In the genomic region with DNA sequence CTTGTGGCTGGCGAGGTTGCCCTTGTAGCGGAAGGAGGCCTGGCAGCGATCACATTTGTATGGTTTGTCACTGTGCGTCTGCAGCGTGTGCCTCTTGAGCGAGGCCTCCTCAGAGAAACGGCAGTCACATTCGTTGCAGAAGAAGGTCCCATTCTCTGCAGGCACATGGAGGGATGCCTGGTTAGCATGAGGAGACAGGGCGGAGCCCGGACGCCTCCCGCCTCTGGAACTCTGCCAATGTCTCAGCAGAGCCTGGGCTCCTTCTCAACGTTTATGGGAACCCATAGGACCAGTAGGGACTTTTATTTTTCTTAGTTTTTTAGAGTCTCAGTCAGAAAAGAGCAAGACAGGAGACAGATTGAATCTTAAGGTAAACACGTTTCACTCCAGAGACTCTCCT, we compare ENCODE assay signal across 19 mouse cellular contexts. TPM values are rescaled to one million over a fixed set of nuclear protein-coding genes. Genes with fewer than 3 reads are reported as not detected.
DNase-seq lines count a peak whose midpoint lies in the region; ATAC-seq and TF ChIP-seq lines count a peak whose summit lies in the region.
"Had no signal": no experiment of that assay in that cellular context is flagged by ENCODE, and none has a peak within 500 bp of the region (broad histone marks: within the 10 kb centered on the region; RNA-seq: fewer than 3 reads in every experiment).

No protein-coding gene starts in this region.

- H3K9me3 ChIP-seq in limb, embryonic 14.5 days (ENCODE audit: control insufficient read depth, low read length): no peaks in the 10 kb centered on the region
- no peaks in the 10 kb centered on the region for H3K9me3 ChIP-seq in limb, embryonic 10.5 days (replicated peaks)
- H3K9me3 ChIP-seq: hindbrain, embryonic 10.5 days; liver, embryonic 15.5 days; stomach, embryonic 15.5 days had no signal

- H3K36me3 ChIP-seq in limb, embryonic 14.5 days (ENCODE audit: control insufficient read depth, insufficient read depth, low read length): peaks cover 37% of the 10 kb centered on the region
- no peaks in the 10 kb centered on the region for H3K36me3 ChIP-seq in limb, embryonic 10.5 days
- H3K36me3 ChIP-seq: hindbrain, embryonic 10.5 days had no signal

- peaks cover 17% of the 10 kb centered on the region for H3K4me1 ChIP-seq in limb, embryonic 14.5 days (ENCODE audit: control insufficient read depth, insufficient read depth, low read length)
- peaks cover 5% of the 10 kb centered on the region; the same call in 1 of the 2 replicates for H3K4me1 ChIP-seq in limb, embryonic 10.5 days
- H3K4me1 ChIP-seq: liver, embryonic 15.5 days had no signal

- no peak overlapping the region for H3K4me3 ChIP-seq in limb, embryonic 14.5 days (replicated peaks; ENCODE audit: low read length)
- H3K4me3 ChIP-seq in limb, embryonic 10.5 days: no peak overlapping the region
- H3K4me3 ChIP-seq: hindbrain, embryonic 10.5 days; liver, embryonic 15.5 days; stomach, embryonic 15.5 days had no signal

- ATAC-seq in limb, embryonic 14.5 days (ENCODE audit: low FRiP score, low read depth): 0 out of 2 replicates have a peak, but pooled peaks have one; percentile 27
- ATAC-seq in megakaryocyte-erythroid progenitor cell, adult 5-6 weeks (replicated peaks; ENCODE audit: low FRiP score, low TSS enrichment, poor library complexity, severe bottlenecking): peak; percentile 54

- H3K27ac ChIP-seq in limb, embryonic 14.5 days (replicated peaks; ENCODE audit: low read depth, low read length): no peak overlapping the region
- H3K27ac ChIP-seq in limb, embryonic 10.5 days: no peak overlapping the region
- H3K27ac ChIP-seq: hindbrain, embryonic 10.5 days; liver, embryonic 15.5 days; stomach, embryonic 15.5 days had no signal

- no peak overlapping the region for H3K9ac ChIP-seq in limb, embryonic 14.5 days (ENCODE audit: low read depth, low read length, severe bottlenecking)
- H3K9ac ChIP-seq: liver, embryonic 15.5 days; stomach, embryonic 15.5 days had no signal

- TF ChIP-seq POLR2A in limb, embryonic 14.5 days (IDR thresholded peaks at IDR 0.05; ENCODE audit: borderline replicate concordance, extremely low read depth, insufficient read depth, insufficient read length): no peak
- no peak for TF ChIP-seq POLR2A in brain, embryonic 14.5 days (IDR thresholded peaks at IDR 0.05; ENCODE audit: borderline replicate concordance, extremely low read depth, insufficient read depth, insufficient read length, poor library complexity, severe bottlenecking)

- H3K27me3 ChIP-seq in limb, embryonic 14.5 days (ENCODE audit: control insufficient read depth, insufficient read depth, low read length): no peaks in the 10 kb centered on the region
- no peaks in the 10 kb centered on the region for H3K27me3 ChIP-seq in limb, embryonic 10.5 days (ENCODE audit: low read depth, poor library complexity, severe bottlenecking)
- H3K27me3 ChIP-seq: liver, embryonic 15.5 days; stomach, embryonic 15.5 days had no signal

- no peak overlapping the region for H3K4me2 ChIP-seq in limb, embryonic 14.5 days (replicated peaks; ENCODE audit: low read depth, low read length, severe bottlenecking)
- H3K4me2 ChIP-seq: liver, embryonic 15.5 days; stomach, embryonic 15.5 days had no signal

- 64% methylated on average over 14 of the region's 14 CpGs for WGBS in limb, embryonic 14.5 days
- 87% methylated on average over 14 of the region's 14 CpGs for WGBS in limb, embryonic 10.5 days

- peak; percentile 48 to 49 for DNase-seq in cerebellum, postnatal 10 days
- DNase-seq in cerebellum, adult 8-10 months: no peak
- no peak for DNase-seq in limb, embryonic 14.5 days (ENCODE audit: low spot score)
- DNase-seq in limb, embryonic 10.5 days (ENCODE audit: low spot score): no peak
- DNase-seq in brain, embryonic 14.5 days (ENCODE audit: low read depth): peak; percentile 18
- DNase-seq in thymus, postnatal 25 days: no peak
- DNase-seq: gastrocnemius, postnatal 36 days; layer of hippocampus, postnatal 36 days; midbrain, embryonic 14.5 days; right cerebral cortex, adult 18-20 months had no signal

- TF ChIP-seq CTCF in brain, embryonic 14.5 days (IDR thresholded peaks at IDR 0.05; ENCODE audit: borderline replicate concordance, extremely low read depth, insufficient read depth, insufficient read length): no peak

RNA-seq across cellular contexts. Expression of a gene that starts 18.4 kb away (rescaled TPM):
- polyA plus RNA-seq in limb, embryonic 14.5 days (2012; rRNA removed): not detected in 2 replicates
- polyA plus RNA-seq in limb, embryonic 14.5 days (2014; fragmentation: Nextera tagmentation; extraction: Ambion mirVana): not detected in 2 replicates
- polyA plus RNA-seq in limb, embryonic 10.5 days (2016; fragmentation: Nextera tagmentation; extraction: Ambion mirVana): not detected in 2 replicates
- polyA plus RNA-seq in brain, embryonic 14.5 days (2012; rRNA removed): not detected in 2 replicates
- not detected in 2 replicates for total RNA-seq in megakaryocyte-erythroid progenitor cell, adult 5-6 weeks (2014; fragmentation: Nextera tagmentation)
- total RNA-seq in megakaryocyte-erythroid progenitor cell, adult 5-6 weeks (2017): not detected in 2 replicates
- total RNA-seq: adrenal gland, postnatal 4 days; gastrocnemius, postnatal 36 days; layer of hippocampus, postnatal 36 days had no signal
- polyA plus RNA-seq: heart, embryonic 14.5 days; hindbrain, embryonic 10.5 days; intestine, embryonic 14.5 days; large intestine, adult 2 months; limb, embryonic 11.5 days; liver, embryonic 15.5 days; midbrain, embryonic 14.5 days; stomach, embryonic 15.5 days had no signal

RNA-seq across cellular contexts. Expression of a gene that starts 18.7 kb away (rescaled TPM):
- polyA plus RNA-seq in limb, embryonic 14.5 days (2012; rRNA removed): 10.8 and 11.9 TPM in 2 replicates
- polyA plus RNA-seq in limb, embryonic 14.5 days (2014; fragmentation: Nextera tagmentation; extraction: Ambion mirVana): 2.5 and 2.7 TPM in 2 replicates
- 0.08 and 0.10 TPM in 2 replicates for polyA plus RNA-seq in limb, embryonic 10.5 days (2016; fragmentation: Nextera tagmentation; extraction: Ambion mirVana)
- 3.5 and 5.5 TPM in 2 replicates for polyA plus RNA-seq in brain, embryonic 14.5 days (2012; rRNA removed)
- 1.2 TPM in 1 of 2 replicates, not detected in the other for total RNA-seq in megakaryocyte-erythroid progenitor cell, adult 5-6 weeks (2014; fragmentation: Nextera tagmentation)
- total RNA-seq in megakaryocyte-erythroid progenitor cell, adult 5-6 weeks (2017): 0.61 and 1.3 TPM in 2 replicates

RNA-seq across cellular contexts. Expression of a gene that starts 37.7 kb away (rescaled TPM):
- not detected in 2 replicates for polyA plus RNA-seq in limb, embryonic 14.5 days (2012; rRNA removed)
- polyA plus RNA-seq in limb, embryonic 14.5 days (2014; fragmentation: Nextera tagmentation; extraction: Ambion mirVana): not detected in 2 replicates
- polyA plus RNA-seq in limb, embryonic 10.5 days (2016; fragmentation: Nextera tagmentation; extraction: Ambion mirVana): not detected in 2 replicates
- polyA plus RNA-seq in brain, embryonic 14.5 days (2012; rRNA removed): 0.04 and 0.07 TPM in 2 replicates
- not detected in 2 replicates for total RNA-seq in megakaryocyte-erythroid progenitor cell, adult 5-6 weeks (2014; fragmentation: Nextera tagmentation)
- total RNA-seq in megakaryocyte-erythroid progenitor cell, adult 5-6 weeks (2017): not detected in 2 replicates
- total RNA-seq: adrenal gland, postnatal 4 days; gastrocnemius, postnatal 36 days had no signal
- polyA plus RNA-seq: heart, embryonic 14.5 days; hindbrain, embryonic 10.5 days; intestine, embryonic 14.5 days; large intestine, adult 2 months; limb, embryonic 11.5 days; liver, embryonic 15.5 days; midbrain, embryonic 14.5 days; stomach, embryonic 15.5 days had no signal

Comparison
In these comparisons a context has a peak if more than half of its experiments do, and no peak if none do; other contexts are left out.
1. DNase-seq: peak in cerebellum, postnatal 10 days (2 of 2) and brain, embryonic 14.5 days (single experiment); none in cerebellum, adult 8-10 months (single experiment), limb, embryonic 14.5 days (single experiment), limb, embryonic 10.5 days (single experiment) and thymus, postnatal 25 days (single experiment).